Mouse (Mus musculus) heart, adult 2 months (tissue): ENCODE results near the gene C77080.

Source experiments
- CTCF ChIP-seq: fragments of 200-600 bp; IDR thresholded peaks from 2 replicates; pipeline ENCODE4 v1.8.1; 2022; ENCODE audit warnings: antibody characterized with exemption, mild to moderate bottlenecking, moderate library complexity
- EP300 ChIP-seq: fragments of 200-500 bp; IDR thresholded peaks from 2 replicates; pipeline ENCODE4 v1.6.1; 2011; ENCODE audit warnings: low read depth, low read length, control low read depth; ENCODE audit not compliant: insufficient read depth
- POLR2A ChIP-seq: fragments of 200-500 bp; IDR thresholded peaks from 2 replicates; pipeline ENCODE4 v1.6.1; 2011; ENCODE audit warnings: mild to moderate bottlenecking, low read depth, low read length, control low read depth; ENCODE audit not compliant: insufficient read depth

DNA sequence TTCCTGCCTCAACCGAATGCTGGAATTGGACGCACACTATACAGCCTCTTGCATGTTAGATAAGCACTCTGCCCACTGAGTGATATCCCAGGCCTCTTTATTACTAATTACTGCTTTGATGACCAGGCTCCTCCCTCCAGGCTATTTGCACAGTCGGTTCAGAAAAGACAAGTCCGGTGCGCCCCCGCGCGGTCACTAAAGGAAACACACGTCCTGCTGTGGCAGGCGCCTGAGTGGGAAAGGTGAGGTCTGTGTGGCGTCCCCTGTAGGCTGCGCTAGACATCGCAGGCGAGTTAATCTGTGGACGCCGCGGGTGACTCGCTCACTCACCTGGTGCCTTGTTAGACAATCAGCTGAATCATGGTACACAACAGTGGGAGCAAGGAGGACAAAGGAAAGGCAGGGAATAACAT lies 15.3 kb upstream of the C77080 start:
- no peak for TF ChIP-seq POLR2A
- TF ChIP-seq CTCF = no peak
- TF ChIP-seq EP300 = peak; percentile 92
